Mouse (Mus musculus): ENCODE data around the gene Syne1.

- TF ChIP-seq CTCF (IDR thresholded peaks at IDR 0.05; ENCODE audit: low read depth) = no peak
- TF ChIP-seq EP300 (IDR thresholded peaks at IDR 0.05; ENCODE audit: low read depth) = no peak
Measured at GRCm38 (mm10) chr10:5250702-5251101, 300.6 kb downstream of the Syne1 start.

Measured in liver, postnatal 0 days (tissue).